Mouse (Mus musculus) MEL (cell line): ENCODE data around the gene Sctr. TPM values are rescaled to one million over a fixed set of nuclear protein-coding genes. Genes with fewer than 3 reads are reported as not detected.

ENCODE experiments used
- DNase-seq: peaks from one replicate; pipeline ENCODE4 v3.0.0; 2011; ENCODE audit warnings: low read depth, low spot score
- H3K27ac ChIP-seq: 2 replicates; pipeline ENCODE4 v1.5.1; 2012; ENCODE audit warnings: low read depth, mild to moderate bottlenecking, control low read depth, low read length, moderate library complexity; ENCODE audit not compliant: control insufficient read depth
- H3K27me3 ChIP-seq, 2 experiments: fragments of 150-350 bp in 1 of 2; sonication (generic) in 1 of 2; 2 replicates each; pipeline ENCODE4 v1.6.1; 2012; ENCODE audit warnings: low read length in 2 of 2, mild to moderate bottlenecking in 2 of 2, improper control_type of control experiment in 1 of 2, moderate library complexity in 1 of 2; ENCODE audit not compliant: insufficient read depth in 2 of 2, control insufficient read depth in 1 of 2
- H3K36me3 ChIP-seq, 2 experiments: 2 replicates each; pipeline ENCODE4 v1.6.1; 2012 to 2014; ENCODE audit warnings: low read length in 2 of 2, improper control_type of control experiment in 1 of 2, inconsistent platforms in 1 of 2, mild to moderate bottlenecking in 1 of 2; ENCODE audit not compliant: insufficient read depth in 2 of 2, control insufficient read depth in 1 of 2
- H3K4me1 ChIP-seq, 2 experiments: fragments of 150-350 bp in 1 of 2; sonication (generic) in 1 of 2; 2 replicates each; pipeline ENCODE4 v1.6.1; 2012; ENCODE audit warnings: low read length in 2 of 2, improper control_type of control experiment in 1 of 2, mild to moderate bottlenecking in 1 of 2; ENCODE audit not compliant: insufficient read depth in 2 of 2, control insufficient read depth in 1 of 2
- H3K4me3 ChIP-seq, 2 experiments: fragments of 150-350 bp in 1 of 2; sonication (generic) in 1 of 2; 2 replicates each; pipeline ENCODE4 v1.5.1; 2012; ENCODE audit warnings: low read depth in 2 of 2, low read length in 2 of 2, mild to moderate bottlenecking in 2 of 2, moderate library complexity in 2 of 2, control low read depth in 1 of 2, improper control_type of control experiment in 1 of 2; ENCODE audit not compliant: control insufficient read depth in 1 of 2, insufficient read depth in 1 of 2
- H3K79me2 ChIP-seq: 2 replicates; pipeline ENCODE4 v1.6.1; 2012; ENCODE audit warnings: mild to moderate bottlenecking, low read length, moderate library complexity; ENCODE audit not compliant: control insufficient read depth, poor library complexity, insufficient read depth
- H3K9ac ChIP-seq: 2 replicates; pipeline ENCODE4 v1.6.1; 2012; ENCODE audit warnings: low read depth, mild to moderate bottlenecking, control low read depth, low read length, moderate library complexity; ENCODE audit not compliant: control insufficient read depth, poor library complexity, severe bottlenecking
- H3K9me3 ChIP-seq: fragments of 150-350 bp; sonication (generic); replicated peaks from 2 replicates; pipeline ENCODE4 v1.6.1; 2012; ENCODE audit warnings: mild to moderate bottlenecking, low read length, improper control_type of control experiment, moderate library complexity; ENCODE audit not compliant: insufficient read depth
- BHLHE40 ChIP-seq: IDR thresholded peaks from 2 replicates; pipeline ENCODE4 v1.6.1; 2012; ENCODE audit warnings: low read depth, mild to moderate bottlenecking, inconsistent platforms, low read length, improper control_type of control experiment, borderline replicate concordance
- CHD2 ChIP-seq: IDR thresholded peaks from 2 replicates; pipeline ENCODE4 v1.6.1; 2011; ENCODE audit warnings: low read length, improper control_type of control experiment
- CTCF ChIP-seq, 3 experiments: IDR thresholded peaks in 2 of 3; conservative IDR thresholded peaks in 1 of 3; 2 replicates each; pipeline ENCODE4 v1.5.1; 2011 to 2012; ENCODE audit warnings: low read length in 3 of 3, low read depth in 2 of 3, mild to moderate bottlenecking in 2 of 3, improper control_type of control experiment in 1 of 3, inconsistent platforms in 1 of 3, mixed read lengths in 1 of 3, moderate library complexity in 1 of 3; ENCODE audit not compliant: control insufficient read depth in 1 of 3, insufficient read depth in 1 of 3, poor library complexity in 1 of 3, severe bottlenecking in 1 of 3
- ELF1 ChIP-seq: IDR thresholded peaks from 2 replicates; pipeline ENCODE4 v1.6.1; 2014; ENCODE audit warnings: low read depth, mild to moderate bottlenecking, inconsistent platforms, low read length, improper control_type of control experiment, moderate library complexity
- EP300 ChIP-seq, 2 experiments: IDR thresholded peaks; 2 replicates each; pipeline ENCODE4 v1.6.1; 2011; ENCODE audit warnings: improper control_type of control experiment in 2 of 2, low read length in 2 of 2, low read depth in 1 of 2, mild to moderate bottlenecking in 1 of 2
- ETS1 ChIP-seq: IDR thresholded peaks from 2 replicates; pipeline ENCODE4 v1.6.1; 2012; ENCODE audit warnings: low read depth, mild to moderate bottlenecking, inconsistent platforms, low read length, improper control_type of control experiment, moderate library complexity
- GATA1 ChIP-seq: IDR thresholded peaks from 2 replicates; pipeline ENCODE4 v1.6.1; 2011; ENCODE audit warnings: low read depth, low read length, improper control_type of control experiment
- MAFK ChIP-seq: IDR thresholded peaks from 2 replicates; pipeline ENCODE4 v1.6.1; 2011; ENCODE audit warnings: low read depth, mild to moderate bottlenecking, low read length, improper control_type of control experiment, borderline replicate concordance
- MAZ ChIP-seq: IDR thresholded peaks from 2 replicates; pipeline ENCODE4 v1.6.1; 2012; ENCODE audit warnings: low read depth, mild to moderate bottlenecking, inconsistent platforms, low read length, improper control_type of control experiment
- MEF2A ChIP-seq: IDR thresholded peaks from 2 replicates; pipeline ENCODE4 v1.6.1; 2014; ENCODE audit warnings: low read depth, mild to moderate bottlenecking, inconsistent platforms, low read length, improper control_type of control experiment; ENCODE audit not compliant: poor library complexity, insufficient replicate concordance, severe bottlenecking; ENCODE audit errors: extremely low read depth
- MXI1 ChIP-seq: IDR thresholded peaks from 2 replicates; pipeline ENCODE4 v1.6.1; 2011; ENCODE audit warnings: mild to moderate bottlenecking, low read depth, low read length, improper control_type of control experiment
- MYB ChIP-seq: IDR thresholded peaks from 2 replicates; pipeline ENCODE4 v1.6.1; 2011; ENCODE audit warnings: mild to moderate bottlenecking, low read depth, low read length, improper control_type of control experiment
- MYC ChIP-seq: IDR thresholded peaks from 2 replicates; pipeline ENCODE4 v1.6.1; 2011; ENCODE audit warnings: low read depth, mild to moderate bottlenecking, low read length, improper control_type of control experiment, moderate library complexity
- NRF1 ChIP-seq: IDR thresholded peaks from 2 replicates; pipeline ENCODE4 v1.6.1; 2014; ENCODE audit warnings: low read depth, mild to moderate bottlenecking, inconsistent platforms, low read length, improper control_type of control experiment, moderate library complexity; ENCODE audit not compliant: poor library complexity, insufficient read depth, severe bottlenecking
- POLR2AphosphoS2 ChIP-seq: IDR thresholded peaks from 2 replicates; pipeline ENCODE4 v1.6.1; 2011; ENCODE audit warnings: low read length, improper control_type of control experiment
- POLR2AphosphoS5 ChIP-seq: IDR thresholded peaks from 2 replicates; pipeline ENCODE4 v1.6.1; 2012; ENCODE audit warnings: low read depth, borderline replicate concordance, mild to moderate bottlenecking, inconsistent platforms, low read length, moderate library complexity, mixed read lengths
- RAD21 ChIP-seq: IDR thresholded peaks from 2 replicates; pipeline ENCODE4 v1.6.1; 2011; ENCODE audit warnings: mild to moderate bottlenecking, low read depth, low read length, improper control_type of control experiment
- SIN3A ChIP-seq: IDR thresholded peaks from 2 replicates; pipeline ENCODE4 v1.6.1; 2012; ENCODE audit warnings: low read length, improper control_type of control experiment, inconsistent platforms
- SMC3 ChIP-seq: IDR thresholded peaks from 2 replicates; pipeline ENCODE4 v1.6.1; 2011; ENCODE audit warnings: low read depth, low read length, improper control_type of control experiment
- TAL1 ChIP-seq: IDR thresholded peaks from 2 replicates; pipeline ENCODE4 v1.6.1; 2012; ENCODE audit warnings: mild to moderate bottlenecking, inconsistent platforms, low read length, moderate library complexity, mixed read lengths
- TBP ChIP-seq: IDR thresholded peaks from 2 replicates; pipeline ENCODE4 v1.8.0; 2011; ENCODE audit warnings: low read depth, low read length, improper control_type of control experiment
- UBTF ChIP-seq: IDR thresholded peaks from 2 replicates; pipeline ENCODE4 v1.6.1; 2012; ENCODE audit warnings: low read depth, mild to moderate bottlenecking, inconsistent platforms, low read length, improper control_type of control experiment, moderate library complexity, borderline replicate concordance; ENCODE audit not compliant: insufficient read depth
- USF1 ChIP-seq: IDR thresholded peaks from 2 replicates; pipeline ENCODE4 v1.6.1; 2014; ENCODE audit warnings: low read depth, mild to moderate bottlenecking, inconsistent platforms, low read length, improper control_type of control experiment, moderate library complexity
- ZC3H11A ChIP-seq: IDR thresholded peaks from 2 replicates; pipeline ENCODE4 v1.6.1; 2012; ENCODE audit warnings: low read depth, mild to moderate bottlenecking, inconsistent platforms, low read length, improper control_type of control experiment
- ZKSCAN1 ChIP-seq: IDR thresholded peaks from 2 replicates; pipeline ENCODE4 v1.6.1; 2012; ENCODE audit warnings: low read depth, mild to moderate bottlenecking, inconsistent platforms, low read length, improper control_type of control experiment, moderate library complexity
- ZMIZ1 ChIP-seq: IDR thresholded peaks from 2 replicates; pipeline ENCODE4 v1.6.1; 2012; ENCODE audit warnings: low read depth, mild to moderate bottlenecking, inconsistent platforms, low read length, improper control_type of control experiment, moderate library complexity
- ZNF384 ChIP-seq: IDR thresholded peaks from 2 replicates; pipeline ENCODE4 v1.6.1; 2012; ENCODE audit warnings: low read depth, mild to moderate bottlenecking, inconsistent platforms, low read length, improper control_type of control experiment
- polyA plus RNA-seq, 2 experiments: library from polyadenylated mRNA; stranded (reverse) in 1 of 2; unstranded in 1 of 2; fragments of >175 nt in 1 of 2; fragments of >200 nt in 1 of 2; gene quantifications; 2 replicates each; pipeline versions ENCODE4 v1.2.1 to v1.2.4; 2012; ENCODE audit warnings: low replicate concordance in 2 of 2, low read depth in 1 of 2; ENCODE audit not compliant: insufficient read length in 2 of 2, insufficient read depth in 1 of 2, missing spikeins in 1 of 2
- total RNA-seq: library from RNA; depleted of rRNA; stranded (reverse); fragments of 300-350 nt; gene quantifications from 2 replicates; pipeline ENCODE4 v1.2.3, GENCODE M21; 2012

Sctr gene
- total and polyA plus RNA-seq, 3 experiments: not detected

GRCm38 (mm10) chr1:120012638-120013037 is 5.9 kb downstream of the Sctr start:
- no peaks in the 10 kb centered on the region for H3K4me1 ChIP-seq
- H3K9me3 ChIP-seq: no peaks in the 10 kb centered on the region
- peaks cover 3 to 6% of the 10 kb centered on the region in 2 experiments for H3K27me3 ChIP-seq
- no peak overlapping the region for H3K4me3 ChIP-seq
- H3K9ac ChIP-seq: no peak overlapping the region
- H3K79me2 ChIP-seq: no peaks in the 10 kb centered on the region
- H3K36me3 ChIP-seq: no peaks in the 10 kb centered on the region
- no peak overlapping the region for H3K27ac ChIP-seq
- no peak for TF ChIP-seq MYC
- TF ChIP-seq ZKSCAN1: no peak
- no peak for TF ChIP-seq ZC3H11A
- no peak for TF ChIP-seq MAZ
- no peak for TF ChIP-seq BHLHE40
- no peak for TF ChIP-seq TBP
- no peak for DNase-seq

GRCm38 (mm10) chr1:120013111-120013510 is 6.4 kb downstream of the Sctr start:
- no peak overlapping the region for H3K27ac ChIP-seq
- no peaks in the 10 kb centered on the region for H3K36me3 ChIP-seq
- no peaks in the 10 kb centered on the region for H3K9me3 ChIP-seq
- H3K27me3 ChIP-seq: peaks cover 3 to 4% of the 10 kb centered on the region in 2 experiments
- H3K4me3 ChIP-seq: no peak overlapping the region
- H3K9ac ChIP-seq: no peak overlapping the region
- no peak for TF ChIP-seq BHLHE40
- TF ChIP-seq SMC3: peak; percentile 81
- no peak for TF ChIP-seq POLR2AphosphoS2
- TF ChIP-seq RAD21: peak; percentile 55
- TF ChIP-seq ZKSCAN1: no peak
- TF ChIP-seq SIN3A: no peak
- TF ChIP-seq CTCF (IDR thresholded peaks at IDR 0.05 in 2 of 3, conservative IDR thresholded peaks at IDR 0.05 in 1 of 3; ENCODE audit: control insufficient read depth in 1 of 3, insufficient read depth in 1 of 3, low read depth in 2 of 3, low read length in 3 of 3, poor library complexity in 1 of 3, severe bottlenecking in 1 of 3): peak; percentile 65 to 88 (median 79)
- TF ChIP-seq ZC3H11A: 0 out of 2 replicates have a peak, but pooled peaks have one; percentile 20
- TF ChIP-seq NRF1: no peak
- no peak for TF ChIP-seq MAZ
- TF ChIP-seq ZNF384: peak; percentile 34; the same call in 1 of the 2 replicates
- no peak for TF ChIP-seq ELF1
- no peak for TF ChIP-seq TBP
- no peak for TF ChIP-seq UBTF
- no peak for TF ChIP-seq TAL1
- TF ChIP-seq ETS1: no peak
- no peak for TF ChIP-seq CHD2
- TF ChIP-seq MAFK: no peak
- TF ChIP-seq USF1: no peak
- no peak for TF ChIP-seq EP300 (IDR thresholded peaks at IDR 0.05; ENCODE audit: low read depth in 1 of 2, low read length in 2 of 2)
- peak; percentile 63 for TF ChIP-seq GATA1
- TF ChIP-seq POLR2AphosphoS5: no peak
- no peak for TF ChIP-seq MXI1
- TF ChIP-seq MYB: no peak
- no peak for TF ChIP-seq MEF2A
- TF ChIP-seq ZMIZ1: no peak
- no peaks in the 10 kb centered on the region for H3K79me2 ChIP-seq
- no peaks in the 10 kb centered on the region for H3K4me1 ChIP-seq
- DNase-seq: peak; percentile 71
